Mouse (Mus musculus) heart, embryonic 10.5 days (tissue): Measurements from ENCODE around the gene Trpc5. TPM values are rescaled to one million over a fixed set of nuclear protein-coding genes. Genes with fewer than 3 reads are reported as not detected.

ENCODE experiments used
- DNase-seq: peaks from one replicate; pipeline ENCODE4 v3.0.0-alpha.2; 2017; ENCODE audit warnings: low spot score
- H3K27ac ChIP-seq: fragments of 300-500 bp; sonication (generic); 2 replicates; pipeline ENCODE4 v1.5.1; 2016; ENCODE audit warnings: mild to moderate bottlenecking
- H3K27me3 ChIP-seq: fragments of 300-500 bp; sonication (generic); 2 replicates; pipeline ENCODE4 v1.6.1; 2016; ENCODE audit warnings: mild to moderate bottlenecking; ENCODE audit not compliant: poor library complexity, insufficient read depth, severe bottlenecking
- H3K36me3 ChIP-seq: fragments of 300-500 bp; sonication (generic); 2 replicates; pipeline ENCODE4 v1.6.1; 2016; ENCODE audit warnings: mild to moderate bottlenecking, moderate library complexity
- H3K4me1 ChIP-seq: fragments of 300-500 bp; sonication (generic); 2 replicates; pipeline ENCODE4 v1.6.1; 2016; ENCODE audit warnings: mild to moderate bottlenecking
- H3K4me3 ChIP-seq: fragments of 300-500 bp; sonication (generic); 2 replicates; pipeline ENCODE4 v1.5.1; 2016; ENCODE audit warnings: mild to moderate bottlenecking, moderate library complexity
- H3K9me3 ChIP-seq: fragments of 300-500 bp; sonication (generic); 2 replicates; pipeline ENCODE4 v1.6.1; 2016; ENCODE audit warnings: mild to moderate bottlenecking, moderate library complexity
- WGBS: fragments of 180-500 bp; shearing (Covaris S2); methylation state at CpG from one replicate; pipeline ENCODE4 v1.1.7; 2016; 5-methylcytosine and 5-hydroxymethylcytosine counted together
- polyA plus RNA-seq: library from polyadenylated mRNA; unstranded; fragments of >200 nt; fragmentation: Nextera tagmentation; extraction: Ambion mirVana; gene quantifications from 2 replicates; pipeline ENCODE4 v1.2.1, GENCODE M21; 2016

Trpc5 gene
- polyA plus RNA-seq, 1 experiment from 2014 or later: 0.24 TPM

DNA sequence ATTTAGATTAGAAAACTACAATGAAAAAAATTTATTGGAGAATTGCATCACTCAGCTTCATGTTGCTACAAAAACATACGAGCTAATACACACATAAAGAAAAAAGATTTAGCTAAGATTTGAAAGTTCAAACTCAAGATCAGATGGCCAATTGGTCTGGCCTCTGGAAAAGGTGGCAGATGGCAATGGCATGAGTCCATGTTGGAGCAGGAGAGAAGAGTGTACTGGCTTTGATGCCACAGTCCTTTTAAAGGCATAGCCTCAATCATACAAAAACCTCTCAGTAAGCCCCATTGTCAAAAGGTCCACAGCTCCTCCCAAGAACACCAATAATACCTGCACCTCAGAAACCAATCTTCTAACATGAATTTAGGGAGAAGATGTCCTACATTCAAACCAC lies 196.6 kb downstream of the Trpc5 start:
- no peak overlapping the region for H3K27ac ChIP-seq
- WGBS: 70% methylated on average over 1 of the region's 1 CpGs

GRCm38 (mm10) chrX:144464416-144464815 lies 223.6 kb downstream of the Trpc5 start:
- WGBS: 79% methylated on average over 2 of the region's 2 CpGs
- Histone ChIP-seq H3K4me1 (no peaks in the 10 kb centered on the region), H3K4me3 (no peak overlapping the region), H3K36me3 (no peaks in the 10 kb centered on the region), H3K27ac (no peak overlapping the region), H3K9me3 (no peaks in the 10 kb centered on the region), H3K27me3 (no peaks in the 10 kb centered on the region)
- DNase-seq: no peak

More for the DNA sequence above, 196.6 kb downstream of the Trpc5 start:
- no peaks in the 10 kb centered on the region for H3K36me3 ChIP-seq
- H3K4me3 ChIP-seq: no peak overlapping the region
- no peaks in the 10 kb centered on the region for H3K27me3 ChIP-seq
- no peak for DNase-seq
- no peaks in the 10 kb centered on the region for H3K9me3 ChIP-seq
- no peaks in the 10 kb centered on the region for H3K4me1 ChIP-seq

- Histone ChIP-seq H3K4me1 (no peaks in the 10 kb centered on the region), H3K9me3 (no peaks in the 10 kb centered on the region), H3K4me3 (no peak within 1 kb of the TSS), H3K27ac (no peak within 1 kb of the TSS), H3K27me3 (no peaks in the 10 kb centered on the region), H3K36me3 (no peaks in the 10 kb centered on the region)
- WGBS: 83% methylated on average over 5 of the region's 5 CpGs
- DNase-seq: no peak
Measured at GRCm38 (mm10) chrX:144456281-144456680, 231.7 kb downstream of the Trpc5 start, which contains the start of gene Trpc5os. Gene Trpc5os, plus strand, starts transcription at chrX:144456581.

GRCm38 (mm10) chrX:144423848-144424247 lies 264.1 kb downstream of the Trpc5 start:
- WGBS: 75% methylated on average over 3 of the region's 3 CpGs

GRCm38 (mm10) chrX:144421091-144421490 lies 266.9 kb downstream of the Trpc5 start:
- WGBS: 86% methylated on average over 1 of the region's 1 CpGs
- Histone ChIP-seq H3K27ac (no peak overlapping the region), H3K27me3 (no peaks in the 10 kb centered on the region), H3K36me3 (no peaks in the 10 kb centered on the region), H3K4me1 (no peaks in the 10 kb centered on the region), H3K9me3 (no peaks in the 10 kb centered on the region), H3K4me3 (no peak overlapping the region)
- no peak for DNase-seq

More at GRCm38 (mm10) chrX:144423848-144424247, 264.1 kb downstream of the Trpc5 start:
- Histone ChIP-seq H3K36me3 (no peaks in the 10 kb centered on the region), H3K27me3 (no peaks in the 10 kb centered on the region), H3K27ac (no peak overlapping the region), H3K4me1 (no peaks in the 10 kb centered on the region), H3K9me3 (no peaks in the 10 kb centered on the region), H3K4me3 (no peak overlapping the region)
- no peak for DNase-seq

DNA sequence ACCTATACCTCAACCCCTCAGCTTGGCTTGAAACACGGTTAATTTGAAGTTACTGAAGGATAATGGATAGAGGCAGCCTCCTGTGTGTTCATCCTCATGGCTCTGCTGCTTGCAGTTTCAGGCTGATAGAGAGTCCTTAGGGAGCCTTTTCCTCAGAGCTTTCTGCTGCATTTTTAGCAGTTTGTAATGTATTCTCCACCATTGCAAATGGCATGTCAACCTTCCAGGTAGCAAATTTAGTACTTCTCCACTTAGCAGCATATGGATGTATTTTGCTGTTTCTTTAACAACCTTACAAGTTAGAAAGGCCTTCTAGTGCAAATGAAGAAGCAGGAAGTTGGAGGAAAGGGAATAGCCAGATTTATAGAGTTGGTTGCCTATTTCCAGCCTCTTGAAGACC lies 267.7 kb downstream of the Trpc5 start:
- 60% methylated on average over 1 of the region's 1 CpGs for WGBS
- H3K27ac ChIP-seq: no peak overlapping the region

DNA sequence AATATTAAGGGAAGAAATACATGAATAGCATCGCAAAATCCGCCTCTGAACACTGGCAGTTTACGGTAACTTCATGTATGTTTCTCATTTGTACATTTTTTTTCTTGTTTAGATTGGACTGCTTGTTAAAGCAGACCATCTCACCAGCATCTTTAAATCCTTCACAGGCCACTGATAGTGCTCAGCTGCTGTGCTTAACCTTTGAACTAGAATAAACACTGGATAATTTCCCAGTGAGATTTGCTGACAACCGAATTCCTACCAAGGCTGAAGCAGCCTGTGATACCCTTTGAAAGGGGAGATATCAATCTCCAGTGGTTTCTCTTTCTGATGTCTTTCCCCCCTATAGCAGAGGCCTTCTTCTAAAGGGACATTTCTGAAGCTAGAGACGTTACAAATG lies 279.9 kb downstream of the Trpc5 start:
- no peak for DNase-seq
- Histone ChIP-seq H3K9me3 (no peaks in the 10 kb centered on the region), H3K36me3 (no peaks in the 10 kb centered on the region), H3K4me1 (no peaks in the 10 kb centered on the region), H3K4me3 (no peak overlapping the region), H3K27me3 (no peaks in the 10 kb centered on the region), H3K27ac (no peak overlapping the region)
- 63% methylated on average over 5 of the region's 5 CpGs for WGBS

More for the DNA sequence above, 267.7 kb downstream of the Trpc5 start:
- Histone ChIP-seq H3K36me3 (no peaks in the 10 kb centered on the region), H3K4me3 (no peak overlapping the region), H3K9me3 (no peaks in the 10 kb centered on the region), H3K27me3 (no peaks in the 10 kb centered on the region), H3K4me1 (no peaks in the 10 kb centered on the region)
- no peak for DNase-seq

- H3K9me3 ChIP-seq: no peaks in the 10 kb centered on the region
- H3K4me3 ChIP-seq: no peak overlapping the region
- no peak overlapping the region for H3K27ac ChIP-seq
- DNase-seq: peak; percentile 74
- H3K27me3 ChIP-seq: no peaks in the 10 kb centered on the region
- 37% methylated on average over 7 of the region's 7 CpGs for WGBS
- no peaks in the 10 kb centered on the region for H3K36me3 ChIP-seq
- no peaks in the 10 kb centered on the region for H3K4me1 ChIP-seq
Measured at GRCm38 (mm10) chrX:144403526-144403925, 284.5 kb downstream of the Trpc5 start.

DNA sequence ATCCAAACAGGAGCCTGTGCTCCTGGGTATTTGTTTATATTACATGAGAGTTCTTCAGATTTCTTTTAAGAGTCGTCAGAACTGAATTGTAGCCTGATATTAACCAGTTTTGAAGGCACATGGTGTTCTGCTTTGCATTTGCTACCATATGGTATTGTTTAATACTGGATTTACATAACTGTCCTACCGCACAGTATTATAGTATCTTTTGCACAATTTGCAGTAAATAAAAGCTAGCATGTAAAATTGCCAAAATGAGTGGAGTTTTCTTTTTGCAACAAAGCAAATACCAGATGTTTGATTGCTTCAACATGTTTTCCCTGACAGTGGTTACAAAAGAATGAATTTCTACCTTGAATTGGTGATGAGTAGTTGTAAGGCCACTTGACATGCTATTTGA lies 313.8 kb downstream of the Trpc5 start:
- Histone ChIP-seq H3K27me3 (no peaks in the 10 kb centered on the region), H3K9me3 (no peaks in the 10 kb centered on the region), H3K36me3 (peaks cover 16% of the 10 kb centered on the region; the same call in 1 of the 2 replicates), H3K4me1 (no peaks in the 10 kb centered on the region), H3K27ac (no peak overlapping the region), H3K4me3 (no peak overlapping the region)
- no peak for DNase-seq
- 72% methylated on average over 2 of the region's 2 CpGs for WGBS

GRCm38 (mm10) chrX:144338355-144338754 lies 349.6 kb downstream of the Trpc5 start:
- Histone ChIP-seq H3K4me3 (no peak overlapping the region), H3K27me3 (no peaks in the 10 kb centered on the region), H3K9me3 (no peaks in the 10 kb centered on the region), H3K36me3 (no peaks in the 10 kb centered on the region), H3K27ac (no peak overlapping the region), H3K4me1 (no peaks in the 10 kb centered on the region)
- DNase-seq: no peak

DNA sequence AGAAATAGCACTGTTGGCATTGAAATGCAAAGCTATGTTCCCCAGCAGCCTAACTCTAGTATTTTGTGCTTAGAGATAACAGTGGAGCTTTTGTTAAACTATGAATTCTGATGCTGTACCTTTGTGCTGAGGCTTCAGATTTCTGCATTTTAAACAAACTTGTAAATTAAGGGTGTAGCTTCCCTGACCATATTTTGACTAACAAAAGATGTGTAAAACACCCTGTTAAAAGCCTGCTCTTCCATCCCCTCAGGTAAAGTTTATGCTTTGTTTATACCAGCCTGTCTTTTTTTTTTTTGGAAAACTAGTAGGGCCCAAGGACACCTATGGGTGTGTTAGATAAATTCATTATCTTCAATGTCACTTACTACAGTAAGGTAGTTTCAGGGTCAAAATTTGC lies 350.0 kb downstream of the Trpc5 start:
- Histone ChIP-seq H3K4me1 (no peaks in the 10 kb centered on the region), H3K27ac (no peak overlapping the region), H3K36me3 (no peaks in the 10 kb centered on the region), H3K27me3 (no peaks in the 10 kb centered on the region), H3K9me3 (no peaks in the 10 kb centered on the region), H3K4me3 (no peak overlapping the region)
- DNase-seq: no peak

- H3K4me3 ChIP-seq: no peak overlapping the region
- WGBS: 60% methylated on average over 8 of the region's 8 CpGs
- DNase-seq: no peak
- no peaks in the 10 kb centered on the region for H3K27me3 ChIP-seq
- no peak overlapping the region for H3K27ac ChIP-seq
- no peaks in the 10 kb centered on the region for H3K36me3 ChIP-seq
- H3K4me1 ChIP-seq: no peaks in the 10 kb centered on the region
- H3K9me3 ChIP-seq: no peaks in the 10 kb centered on the region
Measured at GRCm38 (mm10) chrX:144335332-144336015, 352.5 kb downstream of the Trpc5 start.
